Mouse (Mus musculus) T-helper 17 cell (primary cell): ENCODE results near the gene Olfr1082.
"Not testable (repeated sequence)": the region's sequence is repeated elsewhere in the genome, so short reads cannot be mapped to it uniquely, and the experiment has no call there.

Experiments used
- in situ Hi-C, 2 experiments: fragments of 300-600 bp; cut with MboI, MseI; formaldehyde crosslinking; loops; 1 replicate in 1 of 2; 2 replicates in 1 of 2; pipeline ENCODE4 v1.15.1; 2025; ENCODE audit warnings: high pct_unique_total_duplicates in 2 of 2

Olfr1082 gene

DNA sequence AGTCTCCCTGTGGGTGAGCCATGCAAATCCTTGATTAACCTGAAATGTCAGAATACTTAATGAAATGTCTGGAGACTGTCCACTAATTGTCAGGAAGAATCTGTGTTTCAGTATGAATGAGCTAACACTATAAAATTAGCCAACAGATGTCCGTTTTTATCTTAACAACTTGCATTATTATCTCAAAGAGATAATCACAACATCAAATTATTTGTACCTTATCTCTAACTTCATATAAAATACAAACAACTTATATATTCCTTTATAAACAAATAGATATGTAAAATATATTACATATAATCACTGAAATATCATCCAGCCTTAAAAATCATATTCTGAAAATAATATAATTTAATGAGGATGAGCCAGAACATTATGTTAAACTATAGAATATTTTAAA lies at the start of gene Olfr1082:
Gene Olfr1082, minus strand, starts transcription at position 101 of the 400 bp plus-strand sequence.
- in situ Hi-C loops = not testable (repeated sequence)

GRCm38 (mm10) chr2:86639625-86640024 lies 40.9 kb upstream of the Olfr1082 start, which contains the start of gene Olfr1084:
Gene Olfr1084, minus strand, starts transcription at chr2:86639725.
- in situ Hi-C loops = not testable (repeated sequence)

GRCm38 (mm10) chr2:86558135-86558534 lies 40.6 kb downstream of the Olfr1082 start, which contains the start of gene Olfr1080:
Gene Olfr1080, minus strand, starts transcription at chr2:86558235.
- in situ Hi-C loops = not testable (repeated sequence)
